ENCODE assay signal across 7 mouse cellular contexts in genomic region chr16:93607669-93608101, GRCm38 (mm10). TPM values are rescaled to one million over a fixed set of nuclear protein-coding genes. Genes with fewer than 3 reads are reported as not detected.
DNase-seq lines count a peak whose midpoint lies in the region; ATAC-seq and TF ChIP-seq lines count a peak whose summit lies in the region.

No protein-coding gene starts in this region.

- H3K9ac ChIP-seq in intestine, postnatal 0 days (ENCODE audit: low read depth, low read length) = peak overlapping the region; percentile 78
- H3K9ac ChIP-seq in midbrain, embryonic 12.5 days (replicated peaks) = peak overlapping the region; percentile 74

- H3K36me3 ChIP-seq in intestine, postnatal 0 days (ENCODE audit: control insufficient read depth, insufficient read depth) = peaks cover 18% of the 10 kb centered on the region; the same call in 1 of the 2 replicates
- H3K36me3 ChIP-seq in limb, embryonic 10.5 days = peaks cover 31% of the 10 kb centered on the region
- peaks cover 26% of the 10 kb centered on the region for H3K36me3 ChIP-seq in midbrain, embryonic 12.5 days

- peak; percentile 45 for ATAC-seq in granulocyte monocyte progenitor cell, adult 5-6 weeks (replicated peaks; ENCODE audit: poor library complexity, severe bottlenecking)
- ATAC-seq in intestine, postnatal 0 days = peak; percentile 26; the same call in 1 of the 2 replicates
- ATAC-seq in midbrain, embryonic 12.5 days (ENCODE audit: low FRiP score, low read depth) = peak; percentile 20; the same call in 1 of the 2 replicates

- H3K9me3 ChIP-seq in intestine, postnatal 0 days (ENCODE audit: control insufficient read depth) = no peaks in the 10 kb centered on the region
- H3K9me3 ChIP-seq in limb, embryonic 10.5 days (replicated peaks) = no peaks in the 10 kb centered on the region
- H3K9me3 ChIP-seq in midbrain, embryonic 12.5 days = no peaks in the 10 kb centered on the region

- peak overlapping the region; percentile 69 for H3K4me3 ChIP-seq in intestine, postnatal 0 days (ENCODE audit: low read depth, low read length)
- H3K4me3 ChIP-seq in limb, embryonic 10.5 days = peak overlapping the region; percentile 73
- peak overlapping the region; percentile 63 for H3K4me3 ChIP-seq in midbrain, embryonic 12.5 days

- H3K4me2 ChIP-seq in intestine, postnatal 0 days (replicated peaks; ENCODE audit: low read depth) = peak overlapping the region; percentile 90
- H3K4me2 ChIP-seq in midbrain, embryonic 12.5 days (replicated peaks) = peak overlapping the region; percentile 84

- TF ChIP-seq CTCF in intestine, postnatal 0 days (IDR thresholded peaks at IDR 0.05; ENCODE audit: low read depth) = 0 out of 2 replicates have a peak, but pooled peaks have one; percentile 17

- WGBS in intestine, postnatal 0 days = under 1% methylated on average over 32 of the region's 32 CpGs
- WGBS in limb, embryonic 10.5 days = under 1% methylated on average over 32 of the region's 32 CpGs
- under 1% methylated on average over 32 of the region's 32 CpGs for WGBS in midbrain, embryonic 12.5 days

- H3K27ac ChIP-seq in intestine, postnatal 0 days (ENCODE audit: low read depth, low read length) = peak overlapping the region; percentile 94
- H3K27ac ChIP-seq in limb, embryonic 10.5 days = peak overlapping the region; percentile 85
- H3K27ac ChIP-seq in midbrain, embryonic 12.5 days (replicated peaks) = peak overlapping the region; percentile 81

- H3K4me1 ChIP-seq in intestine, postnatal 0 days (replicated peaks; ENCODE audit: control insufficient read depth, insufficient read depth, low read length) = peaks cover 3% of the 10 kb centered on the region
- H3K4me1 ChIP-seq in limb, embryonic 10.5 days = peaks cover 32% of the 10 kb centered on the region
- peaks cover 22% of the 10 kb centered on the region for H3K4me1 ChIP-seq in midbrain, embryonic 12.5 days

- H3K27me3 ChIP-seq in intestine, postnatal 0 days (replicated peaks; ENCODE audit: control insufficient read depth, insufficient read depth, low read length) = no peaks in the 10 kb centered on the region
- H3K27me3 ChIP-seq in limb, embryonic 10.5 days (ENCODE audit: low read depth, poor library complexity, severe bottlenecking) = no peaks in the 10 kb centered on the region
- peaks cover 4% of the 10 kb centered on the region; the same call in 1 of the 2 replicates for H3K27me3 ChIP-seq in midbrain, embryonic 12.5 days

- DNase-seq in adrenal gland, adult 8-10 months = peak; percentile 84
- DNase-seq in embryo, embryonic 9.5 days (ENCODE audit: extremely low spot score) = peak; percentile 82
- peak; percentile 91 for DNase-seq in limb, embryonic 10.5 days (ENCODE audit: low spot score)
- DNase-seq in skeletal muscle tissue, adult 2 months (ENCODE audit: low read depth, low spot score) = peak; percentile 90

RNA-seq across cellular contexts. Expression of gene Cbr1, which starts 2.0 kb away (rescaled TPM):
- total RNA-seq in adrenal gland, adult 8-10 months (2022) = 10 to 100 TPM; 82.7 to 91.9 (median 88.0) TPM
- 20.6 and 26.7 TPM in 2 replicates for total RNA-seq in granulocyte monocyte progenitor cell, adult 5-6 weeks (2014; fragmentation: Nextera tagmentation)
- 14.6 and 19.8 TPM in 2 replicates for total RNA-seq in granulocyte monocyte progenitor cell, adult 5-6 weeks (2017)
- polyA plus RNA-seq in intestine, postnatal 0 days (2015; fragmentation: Nextera tagmentation; extraction: Ambion mirVana) = 395 and 423 TPM in 2 replicates
- polyA plus RNA-seq in limb, embryonic 10.5 days (2016; fragmentation: Nextera tagmentation; extraction: Ambion mirVana) = 94.3 and 102 TPM in 2 replicates
- polyA plus RNA-seq in midbrain, embryonic 12.5 days (2016; fragmentation: Nextera tagmentation; extraction: Ambion mirVana) = 111 and 112 TPM in 2 replicates

RNA-seq across cellular contexts. Expression of gene Setd4, which starts 3.8 kb away (rescaled TPM):
- total RNA-seq in adrenal gland, adult 8-10 months (2022) = 10 to 100 TPM in 1 of 4 experiments, 1 to 10 TPM in 3; 4.0 to 11.5 (median 7.1) TPM
- total RNA-seq in granulocyte monocyte progenitor cell, adult 5-6 weeks (2014; fragmentation: Nextera tagmentation) = 3.5 and 10.8 TPM in 2 replicates
- total RNA-seq in granulocyte monocyte progenitor cell, adult 5-6 weeks (2017) = 5.0 and 13.4 TPM in 2 replicates
- polyA plus RNA-seq in intestine, postnatal 0 days (2015; fragmentation: Nextera tagmentation; extraction: Ambion mirVana) = 4.3 and 5.6 TPM in 2 replicates
- 11.8 and 17.0 TPM in 2 replicates for polyA plus RNA-seq in limb, embryonic 10.5 days (2016; fragmentation: Nextera tagmentation; extraction: Ambion mirVana)
- polyA plus RNA-seq in midbrain, embryonic 12.5 days (2016; fragmentation: Nextera tagmentation; extraction: Ambion mirVana) = 15.1 and 15.6 TPM in 2 replicates

RNA-seq across cellular contexts. Expression of gene Gm5678, which starts 20.2 kb away (rescaled TPM):
- total RNA-seq in adrenal gland, adult 8-10 months (2022) = 1 to 10 TPM; 3.3 to 4.7 (median 3.4) TPM
- not detected in 2 replicates for total RNA-seq in granulocyte monocyte progenitor cell, adult 5-6 weeks (2014; fragmentation: Nextera tagmentation)
- not detected in 2 replicates for total RNA-seq in granulocyte monocyte progenitor cell, adult 5-6 weeks (2017)
- polyA plus RNA-seq in intestine, postnatal 0 days (2015; fragmentation: Nextera tagmentation; extraction: Ambion mirVana) = 0.16 TPM in 1 of 2 replicates, not detected in the other
- polyA plus RNA-seq in limb, embryonic 10.5 days (2016; fragmentation: Nextera tagmentation; extraction: Ambion mirVana) = not detected in 2 replicates
- not detected in 2 replicates for polyA plus RNA-seq in midbrain, embryonic 12.5 days (2016; fragmentation: Nextera tagmentation; extraction: Ambion mirVana)

Comparison
In these comparisons a context has a peak if more than half of its experiments do, and no peak if none do; other contexts are left out.
1. Peak in every context shown above with its lines: DNase-seq, ATAC-seq, H3K4me3 ChIP-seq and H3K27ac ChIP-seq.